Mouse (Mus musculus): ENCODE results near the gene Actn2. TPM values are rescaled to one million over a fixed set of nuclear protein-coding genes. Genes with fewer than 3 reads are reported as not detected.

Actn2 gene
- not detected for total RNA-seq (2018; cell fraction: chromatin; rRNA removed)
- not detected for total RNA-seq (2018; cell fraction: cytosol; rRNA removed)
- not detected for total RNA-seq (2018; cell fraction: nucleus; rRNA removed)
- not detected in 3 replicates for polyA plus RNA-seq (2018)

GRCm38 (mm10) chr13:12340183-12340975 lies at the start of gene Actn2:
Gene Actn2, minus strand, starts transcription at chr13:12340760.
- Histone ChIP-seq H3K27ac (no peak within 1 kb of the TSS), H3K79me2 (ENCODE audit: inconsistent target) (no peaks in the 10 kb centered on the region), H3K4me3 (ENCODE audit: inconsistent target) (no peak within 1 kb of the TSS), H3K36me3 (ENCODE audit: inconsistent target) (no peaks in the 10 kb centered on the region)
- WGBS (ENCODE audit: missing documents), result 3% methylated on average over 43 of the region's 43 CpGs

- Histone ChIP-seq H3K36me3 (ENCODE audit: inconsistent target) (no peaks in the 10 kb centered on the region), H3K4me3 (ENCODE audit: inconsistent target) (no peak overlapping the region), H3K27ac (no peak overlapping the region), H3K79me2 (ENCODE audit: inconsistent target) (no peaks in the 10 kb centered on the region)
Measured at GRCm38 (mm10) chr13:12386286-12386685, 45.7 kb upstream of the Actn2 start.

GRCm38 (mm10) chr13:12384796-12385195 lies 44.2 kb upstream of the Actn2 start:
- no peak overlapping the region for H3K4me3 ChIP-seq (ENCODE audit: inconsistent target)
- H3K36me3 ChIP-seq (ENCODE audit: inconsistent target), result no peaks in the 10 kb centered on the region
- no peak overlapping the region for H3K27ac ChIP-seq
- no peaks in the 10 kb centered on the region for H3K79me2 ChIP-seq (ENCODE audit: inconsistent target)

GRCm38 (mm10) chr13:12376778-12377177 lies 36.2 kb upstream of the Actn2 start:
- no peak overlapping the region for H3K27ac ChIP-seq
- no peaks in the 10 kb centered on the region for H3K36me3 ChIP-seq (ENCODE audit: inconsistent target)
- H3K79me2 ChIP-seq (ENCODE audit: inconsistent target), result no peaks in the 10 kb centered on the region
- no peak overlapping the region for H3K4me3 ChIP-seq (ENCODE audit: inconsistent target)
- 60% methylated on average over 1 of the region's 1 CpGs for WGBS (ENCODE audit: missing documents)

GRCm38 (mm10) chr13:12372755-12373154 lies 32.2 kb upstream of the Actn2 start:
- H3K27ac ChIP-seq, result no peak overlapping the region
- H3K4me3 ChIP-seq (ENCODE audit: inconsistent target), result no peak overlapping the region
- no peaks in the 10 kb centered on the region for H3K36me3 ChIP-seq (ENCODE audit: inconsistent target)
- H3K79me2 ChIP-seq (ENCODE audit: inconsistent target), result no peaks in the 10 kb centered on the region
- 90% methylated on average over 3 of the region's 3 CpGs for WGBS (ENCODE audit: missing documents)

- 93% methylated on average over 11 of the region's 11 CpGs for WGBS (ENCODE audit: missing documents)
- Histone ChIP-seq H3K79me2 (ENCODE audit: inconsistent target) (no peaks in the 10 kb centered on the region), H3K27ac (no peak overlapping the region), H3K4me3 (ENCODE audit: inconsistent target) (no peak overlapping the region), H3K36me3 (ENCODE audit: inconsistent target) (no peaks in the 10 kb centered on the region)
Measured at GRCm38 (mm10) chr13:12369930-12370329, 29.4 kb upstream of the Actn2 start.

GRCm38 (mm10) chr13:12369041-12369621 lies 28.6 kb upstream of the Actn2 start:
- no peak overlapping the region for H3K4me3 ChIP-seq (ENCODE audit: inconsistent target)
- H3K27ac ChIP-seq, result no peak overlapping the region
- no peaks in the 10 kb centered on the region for H3K79me2 ChIP-seq (ENCODE audit: inconsistent target)
- no peaks in the 10 kb centered on the region for H3K36me3 ChIP-seq (ENCODE audit: inconsistent target)
- 83% methylated on average over 8 of the region's 8 CpGs for WGBS (ENCODE audit: missing documents)

- H3K27ac ChIP-seq, result no peak overlapping the region
- 92% methylated on average over 4 of the region's 4 CpGs for WGBS (ENCODE audit: missing documents)
- H3K36me3 ChIP-seq (ENCODE audit: inconsistent target), result no peaks in the 10 kb centered on the region
- no peak overlapping the region for H3K4me3 ChIP-seq (ENCODE audit: inconsistent target)
- H3K79me2 ChIP-seq (ENCODE audit: inconsistent target), result no peaks in the 10 kb centered on the region
Measured at GRCm38 (mm10) chr13:12361486-12361885, 20.9 kb upstream of the Actn2 start.

- Histone ChIP-seq H3K36me3 (ENCODE audit: inconsistent target) (no peaks in the 10 kb centered on the region), H3K27ac (no peak overlapping the region), H3K79me2 (ENCODE audit: inconsistent target) (no peaks in the 10 kb centered on the region), H3K4me3 (ENCODE audit: inconsistent target) (no peak overlapping the region)
- WGBS (ENCODE audit: missing documents), result 97% methylated on average over 5 of the region's 5 CpGs
Measured at GRCm38 (mm10) chr13:12357554-12357953, 17.0 kb upstream of the Actn2 start.

GRCm38 (mm10) chr13:12356184-12356583 lies 15.6 kb upstream of the Actn2 start:
- Histone ChIP-seq H3K79me2 (ENCODE audit: inconsistent target) (no peaks in the 10 kb centered on the region), H3K36me3 (ENCODE audit: inconsistent target) (no peaks in the 10 kb centered on the region), H3K27ac (no peak overlapping the region), H3K4me3 (ENCODE audit: inconsistent target) (no peak overlapping the region)
- WGBS (ENCODE audit: missing documents), result 3% methylated on average over 4 of the region's 4 CpGs

GRCm38 (mm10) chr13:12349197-12349824 lies 8.8 kb upstream of the Actn2 start:
- Histone ChIP-seq H3K36me3 (ENCODE audit: inconsistent target) (no peaks in the 10 kb centered on the region), H3K4me3 (ENCODE audit: inconsistent target) (no peak overlapping the region), H3K79me2 (ENCODE audit: inconsistent target) (no peaks in the 10 kb centered on the region), H3K27ac (no peak overlapping the region)
- 6% methylated on average over 13 of the region's 13 CpGs for WGBS (ENCODE audit: missing documents)

GRCm38 (mm10) chr13:12346837-12347236 lies 6.3 kb upstream of the Actn2 start:
- H3K4me3 ChIP-seq (ENCODE audit: inconsistent target), result no peak overlapping the region
- H3K36me3 ChIP-seq (ENCODE audit: inconsistent target), result no peaks in the 10 kb centered on the region
- 23% methylated on average over 3 of the region's 3 CpGs for WGBS (ENCODE audit: missing documents)
- H3K79me2 ChIP-seq (ENCODE audit: inconsistent target), result no peaks in the 10 kb centered on the region
- no peak overlapping the region for H3K27ac ChIP-seq

GRCm38 (mm10) chr13:12341447-12341846 lies 887 bp upstream of the Actn2 start:
- WGBS (ENCODE audit: missing documents), result 3% methylated on average over 6 of the region's 6 CpGs
- Histone ChIP-seq H3K4me3 (ENCODE audit: inconsistent target) (no peak overlapping the region), H3K36me3 (ENCODE audit: inconsistent target) (no peaks in the 10 kb centered on the region), H3K79me2 (ENCODE audit: inconsistent target) (no peaks in the 10 kb centered on the region), H3K27ac (no peak overlapping the region)

GRCm38 (mm10) chr13:12339446-12339845 lies 1.1 kb downstream of the Actn2 start:
- H3K79me2 ChIP-seq (ENCODE audit: inconsistent target), result no peaks in the 10 kb centered on the region
- H3K36me3 ChIP-seq (ENCODE audit: inconsistent target), result no peaks in the 10 kb centered on the region
- no peak overlapping the region for H3K27ac ChIP-seq
- H3K4me3 ChIP-seq (ENCODE audit: inconsistent target), result no peak overlapping the region

- Histone ChIP-seq H3K4me3 (ENCODE audit: inconsistent target) (no peak overlapping the region), H3K79me2 (ENCODE audit: inconsistent target) (no peaks in the 10 kb centered on the region), H3K36me3 (ENCODE audit: inconsistent target) (no peaks in the 10 kb centered on the region), H3K27ac (no peak overlapping the region)
- 89% methylated on average over 7 of the region's 7 CpGs for WGBS (ENCODE audit: missing documents)
Measured at GRCm38 (mm10) chr13:12337752-12338151, 2.8 kb downstream of the Actn2 start.

Data from macrophage (primary cell).